Mouse (Mus musculus) forebrain, embryonic 10.5 days (tissue): ENCODE measurements at regions not wholly inside any gene's neighbourhood (a gene's known extent, or its start where the extent isn't known, plus 50 kb on each side); places are given as distances from the start of the nearest gene placed in this dataset.
A peak's percentile ranks its signal among the peaks of the same experiment; 100 is the strongest.

Source experiments
- DNase-seq: peaks from one replicate; pipeline ENCODE4 v3.0.0-alpha.2; 2017; ENCODE audit warnings: low spot score; ENCODE audit errors: extremely low spot score
- H3K27ac ChIP-seq: fragments of 300-500 bp; sonication (generic); 2 replicates; pipeline ENCODE4 v1.5.1; 2016; ENCODE audit warnings: mild to moderate bottlenecking
- H3K27me3 ChIP-seq: fragments of 300-500 bp; sonication (generic); 2 replicates; pipeline ENCODE4 v1.6.1; 2016; ENCODE audit warnings: mild to moderate bottlenecking; ENCODE audit not compliant: poor library complexity, severe bottlenecking
- H3K36me3 ChIP-seq: fragments of 300-500 bp; sonication (generic); replicated peaks from 2 replicates; pipeline ENCODE4 v1.6.1; 2016; ENCODE audit warnings: mild to moderate bottlenecking, moderate library complexity
- H3K4me1 ChIP-seq: fragments of 300-500 bp; sonication (generic); 2 replicates; pipeline ENCODE4 v1.6.1; 2016
- H3K4me3 ChIP-seq: fragments of 300-500 bp; sonication (generic); 2 replicates; pipeline ENCODE4 v1.5.1; 2016; ENCODE audit warnings: mild to moderate bottlenecking, moderate library complexity
- H3K9me3 ChIP-seq: fragments of 300-500 bp; sonication (generic); 2 replicates; pipeline ENCODE4 v1.6.1; 2016; ENCODE audit warnings: mild to moderate bottlenecking, moderate library complexity
- whole genome bisulfite sequencing: fragments of 180-500 bp; shearing (Covaris S2); methylation state at CpG from one replicate; pipeline ENCODE4 v1.1.7; 2016; 5-methylcytosine and 5-hydroxymethylcytosine counted together

DNA sequence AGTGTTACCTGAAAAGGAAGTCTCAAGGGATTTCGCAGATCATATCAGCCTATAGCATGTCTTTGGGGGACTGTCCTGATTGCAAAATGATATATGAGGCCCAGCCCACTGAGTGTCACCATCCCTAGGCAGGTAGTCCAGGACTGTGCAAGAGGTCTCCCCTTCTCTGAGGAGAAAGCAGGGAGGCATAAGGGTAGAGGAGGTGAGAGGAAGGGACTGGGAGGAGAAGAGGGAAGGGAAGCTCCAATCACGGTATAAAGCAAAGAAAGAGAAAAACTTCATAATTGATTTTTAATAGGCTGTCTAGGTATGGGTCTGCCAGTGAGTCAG, 291.1 kb upstream of the Map3k7 start:
- Histone ChIP-seq H3K27me3 (no peaks in the 10 kb centered on the region), H3K4me1 (peaks cover 20% of the 10 kb centered on the region), H3K36me3 (no peaks in the 10 kb centered on the region), H3K27ac (peak overlapping the region; percentile 60; the same call in 1 of the 2 replicates), H3K4me3 (no peak overlapping the region), H3K9me3 (no peaks in the 10 kb centered on the region)
- 84% methylated on average over 2 of the region's 2 CpGs for whole genome bisulfite sequencing
- no peak for DNase-seq

DNA sequence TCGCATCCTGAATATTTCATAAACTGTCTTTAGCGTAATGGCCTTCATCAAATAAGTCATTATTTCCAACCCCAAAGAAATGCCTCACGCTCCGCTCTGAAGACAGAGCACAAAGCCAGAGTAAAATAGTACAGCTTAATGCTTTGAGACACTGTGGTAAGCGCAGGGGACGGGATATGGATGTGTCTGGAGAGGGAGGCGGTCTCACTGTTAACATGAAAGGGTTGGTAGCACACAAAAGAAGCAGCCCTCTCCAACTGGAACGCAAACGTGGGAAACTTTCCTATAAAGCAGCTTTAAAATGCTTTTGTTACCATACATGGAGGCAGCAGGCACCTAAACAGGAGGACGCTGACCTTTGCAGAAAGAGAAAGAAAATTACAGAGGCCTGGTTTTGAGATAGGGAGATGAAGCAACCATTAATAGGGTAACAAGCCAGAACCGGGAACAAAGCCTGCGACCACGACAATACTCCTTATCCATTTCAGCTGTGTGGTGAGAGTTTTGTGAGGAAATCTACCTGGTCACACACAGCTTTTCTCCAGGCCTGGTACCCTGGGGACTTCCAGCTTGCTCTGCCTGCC, 284.8 kb upstream of the Map3k7 start:
- no peaks in the 10 kb centered on the region for H3K36me3 ChIP-seq
- 73% methylated on average over 13 of the region's 13 CpGs for WGBS
- no peaks in the 10 kb centered on the region for H3K9me3 ChIP-seq
- H3K4me3 ChIP-seq: no peak overlapping the region
- peak overlapping the region; percentile 76 for H3K27ac ChIP-seq
- no peak for DNase-seq
- H3K27me3 ChIP-seq: no peaks in the 10 kb centered on the region
- H3K4me1 ChIP-seq: peaks cover 16% of the 10 kb centered on the region

- no peaks in the 10 kb centered on the region for H3K9me3 ChIP-seq
- H3K4me1 ChIP-seq: peaks cover 16% of the 10 kb centered on the region
- H3K4me3 ChIP-seq: no peak overlapping the region
- WGBS: 90% methylated on average over 2 of the region's 2 CpGs
- H3K27ac ChIP-seq: no peak overlapping the region
- no peak for DNase-seq
- no peaks in the 10 kb centered on the region for H3K36me3 ChIP-seq
- H3K27me3 ChIP-seq: no peaks in the 10 kb centered on the region
These were observed 282.9 kb upstream of the Map3k7 start for GRCm38 (mm10) chr4:31680958-31681357.

GRCm38 (mm10) chr4:31689083-31689482, 274.8 kb upstream of the Map3k7 start:
- DNase-seq: no peak
- Histone ChIP-seq H3K4me1 (no peaks in the 10 kb centered on the region), H3K9me3 (no peaks in the 10 kb centered on the region), H3K27me3 (no peaks in the 10 kb centered on the region), H3K4me3 (no peak overlapping the region), H3K36me3 (no peaks in the 10 kb centered on the region), H3K27ac (no peak overlapping the region)
- 96% methylated on average over 2 of the region's 2 CpGs for WGBS

GRCm38 (mm10) chr4:31697769-31698505, 266.0 kb upstream of the Map3k7 start:
- 0 out of 2 replicates have a peak, but pooled peaks cover 3% of the 10 kb centered on the region for H3K4me1 ChIP-seq
- H3K36me3 ChIP-seq: no peaks in the 10 kb centered on the region
- no peak overlapping the region for H3K4me3 ChIP-seq
- no peak overlapping the region for H3K27ac ChIP-seq
- H3K27me3 ChIP-seq: no peaks in the 10 kb centered on the region
- no peak for DNase-seq
- no peaks in the 10 kb centered on the region for H3K9me3 ChIP-seq
- 80% methylated on average over 9 of the region's 9 CpGs for WGBS

DNA sequence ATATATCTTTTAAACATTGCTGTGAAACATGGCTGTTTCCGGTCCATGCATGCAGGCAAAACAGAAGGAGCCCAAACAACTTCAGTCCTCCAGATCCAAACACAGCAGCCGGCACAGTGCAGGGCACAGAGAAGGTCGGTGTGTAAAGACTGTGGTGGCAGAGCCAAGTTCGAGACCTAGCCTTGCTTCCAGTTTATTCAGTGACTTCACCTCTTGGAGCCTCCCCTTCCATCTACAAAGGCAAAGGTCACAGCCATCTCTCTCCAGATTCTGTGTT, 265.5 kb upstream of the Map3k7 start:
- H3K36me3 ChIP-seq: no peaks in the 10 kb centered on the region
- 92% methylated on average over 4 of the region's 4 CpGs for WGBS
- no peaks in the 10 kb centered on the region for H3K27me3 ChIP-seq
- H3K9me3 ChIP-seq: no peaks in the 10 kb centered on the region
- no peak overlapping the region for H3K27ac ChIP-seq
- no peak for DNase-seq
- 0 out of 2 replicates have a peak, but pooled peaks cover 3% of the 10 kb centered on the region for H3K4me1 ChIP-seq
- no peak overlapping the region for H3K4me3 ChIP-seq

GRCm38 (mm10) chr4:31699296-31699695, 264.6 kb upstream of the Map3k7 start:
- H3K36me3 ChIP-seq: no peaks in the 10 kb centered on the region
- H3K27me3 ChIP-seq: no peaks in the 10 kb centered on the region
- no peaks in the 10 kb centered on the region for H3K9me3 ChIP-seq
- 0 out of 2 replicates have a peak, but pooled peaks cover 3% of the 10 kb centered on the region for H3K4me1 ChIP-seq
- no peak overlapping the region for H3K27ac ChIP-seq
- no peak overlapping the region for H3K4me3 ChIP-seq
- DNase-seq: no peak
- 69% methylated on average over 5 of the region's 5 CpGs for WGBS

DNA sequence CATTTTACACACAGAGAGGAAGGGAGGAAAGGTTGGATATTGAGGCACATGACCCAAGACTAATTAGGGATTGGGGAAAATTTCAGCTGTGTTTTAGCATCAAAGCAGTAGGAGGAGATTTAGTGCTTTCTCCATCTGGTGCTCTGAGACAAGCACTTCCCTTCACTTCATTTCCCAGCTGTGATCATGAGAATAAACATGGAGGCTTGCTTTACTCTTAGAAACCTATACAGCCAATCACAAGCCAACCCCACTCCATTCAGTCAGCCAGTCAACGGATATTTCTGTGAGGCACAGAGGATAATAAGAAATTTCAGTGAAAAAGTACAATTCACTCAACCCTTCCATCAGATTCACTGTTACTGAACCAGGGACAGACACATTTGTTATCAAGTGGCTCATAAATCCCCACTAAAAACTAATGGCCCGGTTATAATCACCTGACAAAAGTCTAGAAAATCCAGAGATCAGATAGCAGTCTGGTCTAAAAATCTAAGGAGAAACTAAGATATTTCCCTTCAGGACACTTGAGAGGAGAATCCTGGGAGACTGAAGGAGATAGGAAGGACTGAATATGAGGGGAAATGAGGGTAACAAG, 249.7 kb upstream of the Map3k7 start:
- no peak for DNase-seq
- Histone ChIP-seq H3K27ac (no peak overlapping the region), H3K27me3 (no peaks in the 10 kb centered on the region), H3K9me3 (no peaks in the 10 kb centered on the region), H3K4me3 (no peak overlapping the region), H3K36me3 (no peaks in the 10 kb centered on the region), H3K4me1 (no peaks in the 10 kb centered on the region)
- 89% methylated on average over 2 of the region's 2 CpGs for WGBS

- H3K27me3 ChIP-seq: peaks cover 5% of the 10 kb centered on the region; the same call in 1 of the 2 replicates
- no peaks in the 10 kb centered on the region for H3K36me3 ChIP-seq
- no peaks in the 10 kb centered on the region for H3K9me3 ChIP-seq
- no peak for DNase-seq
- H3K4me3 ChIP-seq: no peak overlapping the region
- H3K4me1 ChIP-seq: peaks cover 34% of the 10 kb centered on the region
- no peak overlapping the region for H3K27ac ChIP-seq
- 80% methylated on average over 7 of the region's 7 CpGs for WGBS
These were observed 240.4 kb upstream of the Map3k7 start for GRCm38 (mm10) chr4:31723501-31723900.

GRCm38 (mm10) chr4:31724400-31724799, 239.5 kb upstream of the Map3k7 start:
- H3K36me3 ChIP-seq: no peaks in the 10 kb centered on the region
- peaks cover 5% of the 10 kb centered on the region; the same call in 1 of the 2 replicates for H3K27me3 ChIP-seq
- WGBS: 85% methylated on average over 2 of the region's 2 CpGs
- H3K9me3 ChIP-seq: no peaks in the 10 kb centered on the region
- no peak overlapping the region for H3K4me3 ChIP-seq
- H3K27ac ChIP-seq: no peak overlapping the region
- peaks cover 36% of the 10 kb centered on the region for H3K4me1 ChIP-seq
- DNase-seq: no peak

GRCm38 (mm10) chr4:31727498-31728148, 236.3 kb upstream of the Map3k7 start:
- H3K27me3 ChIP-seq: peaks cover 5% of the 10 kb centered on the region; the same call in 1 of the 2 replicates
- DNase-seq: no peak
- H3K4me3 ChIP-seq: no peak overlapping the region
- H3K36me3 ChIP-seq: no peaks in the 10 kb centered on the region
- H3K27ac ChIP-seq: no peak overlapping the region
- H3K4me1 ChIP-seq: peaks cover 26% of the 10 kb centered on the region
- no peaks in the 10 kb centered on the region for H3K9me3 ChIP-seq
- 70% methylated on average over 9 of the region's 9 CpGs for WGBS

GRCm38 (mm10) chr4:31728149-31728516, 235.8 kb upstream of the Map3k7 start:
- H3K27me3 ChIP-seq: peaks cover 5% of the 10 kb centered on the region; the same call in 1 of the 2 replicates
- WGBS: 88% methylated on average over 3 of the region's 3 CpGs
- 0 out of 2 replicates have a peak overlapping the region, but pooled peaks have one; percentile 25 for H3K27ac ChIP-seq
- H3K9me3 ChIP-seq: no peaks in the 10 kb centered on the region
- H3K4me1 ChIP-seq: peaks cover 26% of the 10 kb centered on the region
- no peaks in the 10 kb centered on the region for H3K36me3 ChIP-seq
- no peak overlapping the region for H3K4me3 ChIP-seq
- DNase-seq: no peak

- WGBS: 93% methylated on average over 3 of the region's 3 CpGs
- DNase-seq: no peak
These were observed 220.1 kb upstream of the Map3k7 start for GRCm38 (mm10) chr4:31743776-31744175.

More at GRCm38 (mm10) chr4:31743776-31744175, 220.1 kb upstream of the Map3k7 start:
- H3K4me1 ChIP-seq: no peaks in the 10 kb centered on the region
- H3K27me3 ChIP-seq: no peaks in the 10 kb centered on the region
- H3K4me3 ChIP-seq: no peak overlapping the region
- H3K27ac ChIP-seq: no peak overlapping the region
- no peaks in the 10 kb centered on the region for H3K9me3 ChIP-seq
- no peaks in the 10 kb centered on the region for H3K36me3 ChIP-seq
